Mouse (Mus musculus) CH12.LX (cell line): ENCODE measurements around the gene 4921524J17Rik. TPM values are rescaled to one million over a fixed set of nuclear protein-coding genes. Genes with fewer than 3 reads are reported as not detected.

Experiments used
- DNase-seq: peaks from one replicate; pipeline ENCODE4 v3.0.0-alpha.2; 2013; ENCODE audit errors: extremely low read depth
- H3K27ac ChIP-seq: 2 replicates; pipeline ENCODE4 v1.5.1; 2012; ENCODE audit warnings: low read depth, mild to moderate bottlenecking, control low read depth, moderate library complexity; ENCODE audit not compliant: insufficient read depth
- H3K27me3 ChIP-seq: replicated peaks from 2 replicates; pipeline ENCODE3; 2012; ENCODE audit warnings: inconsistent platforms
- H3K36me3 ChIP-seq, 2 experiments: replicated peaks in 1 of 2; 2 replicates each; pipeline versions ENCODE3 to v1.6.1; 2012; ENCODE audit warnings: inconsistent platforms in 1 of 2, low read length in 1 of 2, mild to moderate bottlenecking in 1 of 2, mixed read lengths in 1 of 2, moderate library complexity in 1 of 2; ENCODE audit not compliant: control insufficient read depth in 1 of 2, insufficient read depth in 1 of 2
- H3K4me1 ChIP-seq, 2 experiments: 2 replicates each; pipeline ENCODE4 v1.6.1; 2012; ENCODE audit warnings: inconsistent platforms in 1 of 2, moderate library complexity in 1 of 2; ENCODE audit not compliant: insufficient read depth in 2 of 2, control insufficient read depth in 1 of 2
- H3K4me2 ChIP-seq: 2 replicates; pipeline ENCODE4 v1.6.1; 2012; ENCODE audit warnings: low read depth, mild to moderate bottlenecking, control low read depth; ENCODE audit not compliant: poor library complexity, insufficient read depth, severe bottlenecking
- H3K4me3 ChIP-seq, 3 experiments: fragments of 150-350 bp in 1 of 3; sonication (generic) in 1 of 3; replicated peaks in 1 of 3; 2 replicates each; pipeline versions ENCODE3 to v1.5.1; 2011 to 2012; ENCODE audit warnings: low read depth in 2 of 3, low read length in 2 of 3, mild to moderate bottlenecking in 2 of 3, moderate library complexity in 2 of 3, control low read depth in 1 of 3, improper control_type of control experiment in 1 of 3, inconsistent platforms in 1 of 3, mixed read lengths in 1 of 3; ENCODE audit not compliant: poor library complexity in 1 of 3
- H3K79me2 ChIP-seq: replicated peaks from 2 replicates; pipeline ENCODE4 v1.6.1; 2012; ENCODE audit warnings: mild to moderate bottlenecking, moderate library complexity; ENCODE audit not compliant: control insufficient read depth, poor library complexity, insufficient read depth, severe bottlenecking; ENCODE audit errors: extremely low read depth
- H3K9ac ChIP-seq: 2 replicates; pipeline ENCODE4 v1.6.1; 2012; ENCODE audit warnings: low read depth, mild to moderate bottlenecking, control low read depth, moderate library complexity; ENCODE audit not compliant: insufficient read depth
- H3K9me3 ChIP-seq: replicated peaks from 2 replicates; pipeline ENCODE3; 2012; ENCODE audit warnings: low read length, inconsistent platforms, mixed read lengths
- BHLHE40 ChIP-seq: IDR thresholded peaks from 2 replicates; pipeline ENCODE4 v1.6.1; 2011; ENCODE audit warnings: mild to moderate bottlenecking, low read depth, low read length, improper control_type of control experiment
- E2F4 ChIP-seq: IDR thresholded peaks from 2 replicates; pipeline ENCODE4 v1.6.1; 2011; ENCODE audit warnings: low read depth, low read length, improper control_type of control experiment; ENCODE audit not compliant: insufficient replicate concordance
- EP300 ChIP-seq: IDR thresholded peaks from 2 replicates; pipeline ENCODE4 v1.6.1; 2011; ENCODE audit warnings: low read length, improper control_type of control experiment
- GABPA ChIP-seq: IDR thresholded peaks from 2 replicates; pipeline ENCODE4 v1.6.1; 2012; ENCODE audit warnings: low read depth, low read length, improper control_type of control experiment, inconsistent platforms; ENCODE audit not compliant: insufficient replicate concordance
- KAT2A ChIP-seq: IDR thresholded peaks from 2 replicates; pipeline ENCODE4 v1.6.1; 2012; ENCODE audit warnings: low read length, improper control_type of control experiment, inconsistent platforms; ENCODE audit not compliant: insufficient replicate concordance
- MAFK ChIP-seq: IDR thresholded peaks from 2 replicates; pipeline ENCODE4 v1.6.1; 2011; ENCODE audit warnings: low read length, improper control_type of control experiment; ENCODE audit not compliant: insufficient replicate concordance
- MAZ ChIP-seq: IDR thresholded peaks from 2 replicates; pipeline ENCODE4 v1.6.1; 2012; ENCODE audit warnings: low read depth, mild to moderate bottlenecking, inconsistent platforms, low read length, improper control_type of control experiment, moderate library complexity
- MXI1 ChIP-seq: IDR thresholded peaks from 2 replicates; pipeline ENCODE4 v1.6.1; 2011; ENCODE audit warnings: mild to moderate bottlenecking, low read depth, low read length, improper control_type of control experiment
- POLR2A ChIP-seq: IDR thresholded peaks from 2 replicates; pipeline ENCODE4 v1.6.1; 2011; ENCODE audit warnings: low read depth, mild to moderate bottlenecking, improper control_type of control experiment, low read length
- POLR2AphosphoS2 ChIP-seq: IDR thresholded peaks from 2 replicates; pipeline ENCODE4 v1.6.1; 2011; ENCODE audit warnings: low read depth, low read length, improper control_type of control experiment
- RAD21 ChIP-seq: IDR thresholded peaks from 2 replicates; pipeline ENCODE4 v1.6.1; 2011; ENCODE audit warnings: low read depth, mild to moderate bottlenecking, low read length, improper control_type of control experiment, moderate library complexity
- RCOR1 ChIP-seq: conservative IDR thresholded peaks from 2 replicates; pipeline ENCODE4 v1.6.1; 2012; ENCODE audit warnings: low read depth, mild to moderate bottlenecking, inconsistent platforms, low read length, improper control_type of control experiment
- SIN3A ChIP-seq: IDR thresholded peaks from 2 replicates; pipeline ENCODE4 v1.6.1; 2012; ENCODE audit warnings: low read length, improper control_type of control experiment, inconsistent platforms
- TBP ChIP-seq: conservative IDR thresholded peaks from 2 replicates; pipeline ENCODE4 v1.6.1; 2011; ENCODE audit warnings: low read depth, low read length, improper control_type of control experiment
- TCF12 ChIP-seq: IDR thresholded peaks from 2 replicates; pipeline ENCODE4 v1.6.1; 2014; ENCODE audit warnings: low read depth, mild to moderate bottlenecking, inconsistent platforms, low read length, improper control_type of control experiment
- UBTF ChIP-seq: IDR thresholded peaks from 2 replicates; pipeline ENCODE4 v1.6.1; 2012; ENCODE audit warnings: low read depth, mild to moderate bottlenecking, inconsistent platforms, low read length, improper control_type of control experiment, moderate library complexity
- ZC3H11A ChIP-seq: IDR thresholded peaks from 2 replicates; pipeline ENCODE4 v1.6.1; 2012; ENCODE audit warnings: low read depth, mild to moderate bottlenecking, inconsistent platforms, low read length, improper control_type of control experiment
- dilution Hi-C: fragments of 300-500 bp; cut with MboI; formaldehyde crosslinking; loops from 2 replicates; pipeline ENCODE4 v1.14.3; 2020; ENCODE audit warnings: low sequenced_read_pairs; ENCODE audit not compliant: extremely low pct_unique_long_range_greater_than_20kb, extremely low pct_ligation_motif_present
- in situ Hi-C: fragments of 300-500 bp; cut with MboI; formaldehyde crosslinking; loops from 3 replicates; pipeline ENCODE4 v1.14.3; 2019; ENCODE audit warnings: low sequenced_read_pairs, low pct_ligation_motif_present, low pct_unique_long_range_greater_than_20kb, mixed read lengths
- polyA plus RNA-seq: library from polyadenylated mRNA; unstranded; fragments of >175 nt; gene quantifications from 2 replicates; pipeline ENCODE4 v1.2.1, GENCODE M21; 2012; ENCODE audit warnings: low read depth; ENCODE audit not compliant: insufficient read length
- total RNA-seq, 2 experiments: library from RNA; depleted of rRNA; stranded (reverse); fragments of 300-350 nt in 1 of 2; fragments of >200 nt in 1 of 2; gene quantifications; 2 replicates each; pipeline ENCODE4 v1.2.3; 2012 to 2014

4921524J17Rik gene
- total and polyA plus RNA-seq, 3 experiments: 10.3 to 28.8 (median 25.1) TPM

DNA sequence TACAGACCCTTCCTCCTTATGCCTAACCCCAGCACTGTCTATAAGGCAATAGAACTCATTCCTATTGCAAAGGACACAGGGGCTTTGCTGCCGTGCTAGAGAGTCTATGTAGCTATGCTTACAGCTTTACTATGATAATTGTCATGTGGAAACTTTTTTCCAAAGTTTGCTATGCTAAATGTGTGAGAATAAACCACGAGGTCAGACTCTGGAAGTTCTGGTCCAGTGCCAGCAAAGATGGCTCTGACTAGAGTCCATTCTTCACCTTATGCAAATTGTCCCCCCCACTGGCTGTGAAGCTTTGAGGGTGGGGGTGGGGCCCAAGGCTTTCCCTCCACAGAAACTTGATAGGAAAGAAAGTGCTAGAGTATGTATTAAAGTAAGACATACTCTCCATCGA is 56.1 kb downstream of the 4921524J17Rik start:
- H3K9ac ChIP-seq: no peak overlapping the region
- no peaks in the 10 kb centered on the region for H3K79me2 ChIP-seq
- H3K4me1 ChIP-seq: peaks cover 4 to 24% of the 10 kb centered on the region in 2 experiments
- TF ChIP-seq GABPA (no peak), RAD21 (no peak), POLR2AphosphoS2 (no peak), POLR2A (no peak), E2F4 (no peak), MAZ (no peak), MAFK (no peak), KAT2A (no peak), SIN3A (no peak), MXI1 (no peak), TBP (no peak), ZC3H11A (no peak)
- H3K27ac ChIP-seq: no peak overlapping the region
- peak overlapping the region; percentile 8; the same call in 1 of the 2 replicates for H3K4me2 ChIP-seq
- no peaks in the 10 kb centered on the region for H3K36me3 ChIP-seq
- H3K27me3 ChIP-seq: no peaks in the 10 kb centered on the region
- dilution Hi-C loops (no loop called here), in situ Hi-C loops (no loop called here)
- H3K4me3 ChIP-seq: no peak overlapping the region
- no peaks in the 10 kb centered on the region for H3K9me3 ChIP-seq
- DNase-seq: no peak

DNA sequence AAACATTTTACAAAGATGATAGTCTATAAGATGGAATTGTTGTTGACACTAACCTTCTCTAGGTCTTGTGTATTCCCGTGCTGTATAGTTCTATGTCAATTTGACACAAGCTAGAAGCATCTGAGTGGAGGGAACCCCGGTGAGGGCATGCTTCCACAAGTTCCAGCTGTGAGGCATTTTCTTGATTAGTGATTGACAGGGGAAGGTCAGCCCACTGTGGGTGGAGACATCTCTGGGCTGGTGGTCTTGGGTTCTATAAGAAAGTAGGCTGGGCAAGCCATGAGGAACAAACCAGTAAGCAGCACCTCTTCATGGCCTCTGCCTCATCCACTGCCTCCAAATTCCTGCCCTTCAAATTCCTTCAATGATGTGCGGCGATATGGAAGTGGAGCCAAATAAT is 58.3 kb downstream of the 4921524J17Rik start:
- H3K4me3 ChIP-seq: no peak overlapping the region
- no peaks in the 10 kb centered on the region for H3K36me3 ChIP-seq
- H3K4me1 ChIP-seq: peaks cover 4 to 24% of the 10 kb centered on the region in 2 experiments

More for the DNA sequence above, 58.3 kb downstream of the 4921524J17Rik start:
- TF ChIP-seq POLR2AphosphoS2: no peak
- no peak for TF ChIP-seq BHLHE40
- no peak for TF ChIP-seq KAT2A
- no peak for TF ChIP-seq EP300
- no peak for TF ChIP-seq UBTF
- TF ChIP-seq MAZ: no peak
- no peak for TF ChIP-seq RCOR1
- no peak for TF ChIP-seq TCF12
- TF ChIP-seq, all 38 proteins: peak for 0
- no peaks in the 10 kb centered on the region for H3K27me3 ChIP-seq
- H3K9me3 ChIP-seq: no peaks in the 10 kb centered on the region
- H3K27ac ChIP-seq: no peak overlapping the region
- H3K79me2 ChIP-seq: no peaks in the 10 kb centered on the region
- dilution Hi-C loops: no loop called here
- no peak overlapping the region for H3K9ac ChIP-seq
- no peak overlapping the region for H3K4me2 ChIP-seq
- in situ Hi-C loops: no loop called here
- DNase-seq: no peak
